Mouse (Mus musculus): ENCODE measurements around the gene Cd55. TPM values are rescaled to one million over a fixed set of nuclear protein-coding genes. Genes with fewer than 3 reads are reported as not detected.

Cd55 gene
- polyA plus RNA-seq (2017; shearing (Covaris generic)) = 10 to 100 TPM; 33.9 to 43.3 TPM

DNA sequence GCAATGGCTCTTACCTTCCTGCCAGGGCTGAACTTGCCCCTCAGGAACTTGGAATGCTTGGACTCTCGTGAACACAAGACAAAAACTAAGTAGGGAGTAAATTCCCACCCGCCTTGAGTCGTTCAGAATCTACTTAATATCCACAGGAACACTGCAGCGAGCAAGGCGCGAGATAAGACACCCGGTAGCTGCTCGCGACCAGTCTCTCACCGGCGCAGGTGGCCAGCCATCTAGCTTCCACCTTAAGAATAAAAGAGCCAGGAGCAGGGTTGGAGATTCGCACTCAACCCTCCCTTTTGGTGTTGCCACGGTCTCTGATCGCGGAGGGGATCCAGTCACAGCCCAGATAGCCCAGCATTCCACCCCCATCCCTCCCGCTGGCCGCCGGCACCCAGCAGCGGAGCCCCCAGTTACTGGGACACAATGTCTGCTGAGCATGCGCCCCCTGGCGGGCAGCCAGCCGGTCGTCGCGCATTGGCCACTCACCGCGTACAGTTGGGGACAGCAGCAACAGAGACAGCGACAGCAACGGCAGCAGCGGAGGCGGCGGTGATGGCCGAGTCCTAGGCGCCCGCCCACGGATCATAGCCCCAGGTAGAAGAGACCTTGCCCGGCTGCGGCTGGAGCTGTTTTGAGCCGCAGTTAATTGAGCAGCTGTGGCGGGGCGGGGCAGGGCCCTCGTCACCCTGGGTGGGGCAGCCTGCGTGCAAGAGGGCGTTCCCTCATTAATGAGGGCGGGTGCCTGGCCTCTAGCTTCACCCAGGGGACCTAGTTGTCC, at the start of gene Cd55:
Cd55 (minus strand) TSS at position 661 of the 778 bp plus-strand sequence.

DNA sequence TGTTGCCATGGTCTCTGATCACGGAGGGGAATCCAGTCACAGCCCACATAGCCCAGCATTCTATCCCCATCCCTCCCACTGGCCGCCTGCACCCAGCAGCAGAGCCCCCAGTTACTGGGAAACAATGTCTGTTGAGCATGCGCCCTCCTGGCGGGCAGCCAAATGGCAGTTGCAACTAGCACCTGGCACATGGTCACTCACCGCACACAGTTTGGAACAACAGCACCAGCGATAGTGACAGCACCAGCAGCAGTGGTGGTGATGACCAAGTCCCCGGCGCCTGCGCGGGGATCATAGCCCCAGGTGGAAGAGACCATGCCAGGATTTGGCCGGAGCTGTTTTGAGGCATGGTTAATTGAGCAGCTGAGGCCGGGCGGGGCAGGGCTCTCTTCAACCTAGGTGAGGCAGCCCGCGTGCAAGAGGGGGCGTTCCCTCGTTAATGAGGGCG, 39.9 kb downstream of the Cd55 start, which contains the start of gene Cd55b:
Cd55b (minus strand) TSS at position 346 of the 448 bp plus-strand sequence.

Other genes with a start within 250 kb of the Cd55 start
- gene Cd55b, start 39.7 kb downstream of the Cd55 start, polyA plus RNA-seq (2017; shearing (Covaris generic)) = 1 to 10 TPM in 1 of 2 experiments, not detected in 1; 1.7 TPM
- gene Zp3r, start 166.9 kb upstream of the Cd55 start, polyA plus RNA-seq (2017; shearing (Covaris generic)) = under 1 TPM in 1 of 2 experiments, not detected in 1; 0.28 TPM
- gene C4bp, start 198.9 kb upstream of the Cd55 start, polyA plus RNA-seq (2017; shearing (Covaris generic)) = under 1 TPM in 1 of 2 experiments, not detected in 1; 0.34 TPM